Mouse (Mus musculus): ENCODE results near the gene Nr2e3. TPM values are rescaled to one million over a fixed set of nuclear protein-coding genes. Genes with fewer than 3 reads are reported as not detected.

Gene Nr2e3
- 1.2 and 1.4 TPM in 2 replicates for polyA plus RNA-seq (2015; fragmentation: Nextera tagmentation; extraction: Ambion mirVana)

- Histone ChIP-seq H3K27me3 (no peaks in the 10 kb centered on the region), H3K4me3 (replicated peaks) (no peak within 1 kb of the TSS), H3K36me3 (no peaks in the 10 kb centered on the region), H3K4me1 (peaks cover 30% of the 10 kb centered on the region), H3K9me3 (replicated peaks) (no peaks in the 10 kb centered on the region), H3K27ac (replicated peaks) (peak within 1 kb of the TSS; percentile 1; the same call in 1 of the 2 replicates), H3K9ac (no peak within 1 kb of the TSS), H3K4me2 (replicated peaks) (no peak within 1 kb of the TSS)
- ATAC-seq (ENCODE audit: insufficient number of reproducible peaks, low FRiP score, low TSS enrichment, low read depth): no peak
- WGBS: 62% methylated on average over 10 of the region's 10 CpGs
Observed at GRCm38 (mm10) chr9:59960559-59960958, at the start of gene Nr2e3. Gene Nr2e3, minus strand, starts transcription at chr9:59960659.

- Histone ChIP-seq H3K9me3 (replicated peaks) (no peaks in the 10 kb centered on the region), H3K4me3 (replicated peaks) (no peak overlapping the region), H3K4me1 (peaks cover 24% of the 10 kb centered on the region), H3K27ac (replicated peaks) (0 out of 2 replicates have a peak overlapping the region, but pooled peaks have one; percentile 22), H3K36me3 (no peaks in the 10 kb centered on the region), H3K27me3 (no peaks in the 10 kb centered on the region), H3K9ac (no peak overlapping the region), H3K4me2 (replicated peaks) (no peak overlapping the region)
- WGBS: 44% methylated on average over 7 of the region's 7 CpGs
- ATAC-seq (ENCODE audit: insufficient number of reproducible peaks, low FRiP score, low TSS enrichment, low read depth): no peak
Observed at GRCm38 (mm10) chr9:60008936-60009335, 48.5 kb upstream of the Nr2e3 start.

GRCm38 (mm10) chr9:60002323-60002722, 41.9 kb upstream of the Nr2e3 start:
- Histone ChIP-seq H3K4me1 (no peaks in the 10 kb centered on the region), H3K9me3 (replicated peaks) (no peaks in the 10 kb centered on the region), H3K4me2 (replicated peaks) (no peak overlapping the region), H3K36me3 (no peaks in the 10 kb centered on the region), H3K9ac (no peak overlapping the region), H3K27ac (replicated peaks) (no peak overlapping the region), H3K4me3 (replicated peaks) (no peak overlapping the region), H3K27me3 (no peaks in the 10 kb centered on the region)
- no peak for ATAC-seq (ENCODE audit: insufficient number of reproducible peaks, low FRiP score, low TSS enrichment, low read depth)
- 73% methylated on average over 8 of the region's 8 CpGs for WGBS

- no peak overlapping the region for H3K4me2 ChIP-seq (replicated peaks)
- H3K27ac ChIP-seq (replicated peaks): no peak overlapping the region
- no peaks in the 10 kb centered on the region for H3K27me3 ChIP-seq
- H3K9ac ChIP-seq: no peak overlapping the region
- 84% methylated on average over 3 of the region's 3 CpGs for WGBS
- H3K4me1 ChIP-seq: no peaks in the 10 kb centered on the region
- ATAC-seq (ENCODE audit: insufficient number of reproducible peaks, low FRiP score, low TSS enrichment, low read depth): no peak
- H3K4me3 ChIP-seq (replicated peaks): no peak overlapping the region
- H3K9me3 ChIP-seq (replicated peaks): no peaks in the 10 kb centered on the region
- H3K36me3 ChIP-seq: peaks cover 7% of the 10 kb centered on the region; the same call in 1 of the 2 replicates
Observed at GRCm38 (mm10) chr9:60001444-60001843, 41.0 kb upstream of the Nr2e3 start.

GRCm38 (mm10) chr9:59997725-59998124, 37.3 kb upstream of the Nr2e3 start:
- Histone ChIP-seq H3K9ac (no peak overlapping the region), H3K27ac (replicated peaks) (no peak overlapping the region), H3K27me3 (no peaks in the 10 kb centered on the region), H3K9me3 (replicated peaks) (no peaks in the 10 kb centered on the region), H3K4me2 (replicated peaks) (no peak overlapping the region), H3K4me3 (replicated peaks) (no peak overlapping the region), H3K36me3 (peaks cover 12% of the 10 kb centered on the region; the same call in 1 of the 2 replicates), H3K4me1 (no peaks in the 10 kb centered on the region)
- 72% methylated on average over 4 of the region's 4 CpGs for WGBS
- ATAC-seq (ENCODE audit: insufficient number of reproducible peaks, low FRiP score, low TSS enrichment, low read depth): no peak

GRCm38 (mm10) chr9:59991407-59991806, 30.9 kb upstream of the Nr2e3 start:
- Histone ChIP-seq H3K9ac (no peak overlapping the region), H3K4me3 (replicated peaks) (no peak overlapping the region), H3K4me1 (peaks cover 6% of the 10 kb centered on the region; the same call in 1 of the 2 replicates), H3K27me3 (no peaks in the 10 kb centered on the region), H3K9me3 (replicated peaks) (no peaks in the 10 kb centered on the region), H3K27ac (replicated peaks) (peak overlapping the region; percentile 69), H3K36me3 (peaks cover 19% of the 10 kb centered on the region; the same call in 1 of the 2 replicates), H3K4me2 (replicated peaks) (no peak overlapping the region)
- WGBS: 53% methylated on average over 5 of the region's 5 CpGs
- ATAC-seq (ENCODE audit: insufficient number of reproducible peaks, low FRiP score, low TSS enrichment, low read depth): peak; percentile 78; the same call in 1 of the 2 replicates

GRCm38 (mm10) chr9:59989864-59990263, 29.4 kb upstream of the Nr2e3 start:
- 0% methylated on average over 1 of the region's 1 CpGs for WGBS
- Histone ChIP-seq H3K4me2 (replicated peaks) (no peak overlapping the region), H3K27ac (replicated peaks) (no peak overlapping the region), H3K9ac (no peak overlapping the region), H3K27me3 (no peaks in the 10 kb centered on the region), H3K4me1 (peaks cover 6% of the 10 kb centered on the region; the same call in 1 of the 2 replicates), H3K9me3 (replicated peaks) (no peaks in the 10 kb centered on the region), H3K36me3 (peaks cover 14% of the 10 kb centered on the region; the same call in 1 of the 2 replicates), H3K4me3 (replicated peaks) (no peak overlapping the region)
- no peak for ATAC-seq (ENCODE audit: insufficient number of reproducible peaks, low FRiP score, low TSS enrichment, low read depth)

GRCm38 (mm10) chr9:59985900-59986572, 25.6 kb upstream of the Nr2e3 start:
- peak overlapping the region; percentile 67 for H3K27ac ChIP-seq (replicated peaks)
- H3K4me3 ChIP-seq (replicated peaks): no peak overlapping the region
- no peaks in the 10 kb centered on the region for H3K4me1 ChIP-seq
- no peak for ATAC-seq (ENCODE audit: insufficient number of reproducible peaks, low FRiP score, low TSS enrichment, low read depth)
- H3K9ac ChIP-seq: no peak overlapping the region
- no peaks in the 10 kb centered on the region for H3K27me3 ChIP-seq
- H3K4me2 ChIP-seq (replicated peaks): no peak overlapping the region
- WGBS: 57% methylated on average over 3 of the region's 3 CpGs
- H3K9me3 ChIP-seq (replicated peaks): no peaks in the 10 kb centered on the region
- H3K36me3 ChIP-seq: peaks cover 25% of the 10 kb centered on the region

- H3K27me3 ChIP-seq: no peaks in the 10 kb centered on the region
- H3K4me3 ChIP-seq (replicated peaks): no peak overlapping the region
- peaks cover 19% of the 10 kb centered on the region for H3K36me3 ChIP-seq
- no peaks in the 10 kb centered on the region for H3K9me3 ChIP-seq (replicated peaks)
- H3K4me1 ChIP-seq: no peaks in the 10 kb centered on the region
- 50% methylated on average over 2 of the region's 2 CpGs for WGBS
- H3K9ac ChIP-seq: no peak overlapping the region
- no peak overlapping the region for H3K27ac ChIP-seq (replicated peaks)
- ATAC-seq (ENCODE audit: insufficient number of reproducible peaks, low FRiP score, low TSS enrichment, low read depth): no peak
- no peak overlapping the region for H3K4me2 ChIP-seq (replicated peaks)
Observed at GRCm38 (mm10) chr9:59981116-59981515, 20.7 kb upstream of the Nr2e3 start.

- Histone ChIP-seq H3K4me3 (replicated peaks) (no peak overlapping the region), H3K9ac (no peak overlapping the region), H3K9me3 (replicated peaks) (no peaks in the 10 kb centered on the region), H3K4me1 (peaks cover 4% of the 10 kb centered on the region; the same call in 1 of the 2 replicates), H3K27ac (replicated peaks) (no peak overlapping the region), H3K4me2 (replicated peaks) (no peak overlapping the region), H3K36me3 (0 out of 2 replicates have a peak, but pooled peaks cover 9% of the 10 kb centered on the region), H3K27me3 (0 out of 2 replicates have a peak, but pooled peaks cover 5% of the 10 kb centered on the region)
- 60% methylated on average over 4 of the region's 4 CpGs for WGBS
- ATAC-seq (ENCODE audit: insufficient number of reproducible peaks, low FRiP score, low TSS enrichment, low read depth): no peak
Observed at GRCm38 (mm10) chr9:59971263-59971662, 10.8 kb upstream of the Nr2e3 start.

- Histone ChIP-seq H3K9me3 (replicated peaks) (no peaks in the 10 kb centered on the region), H3K4me1 (peaks cover 8% of the 10 kb centered on the region), H3K27me3 (0 out of 2 replicates have a peak, but pooled peaks cover 5% of the 10 kb centered on the region), H3K4me3 (replicated peaks) (no peak overlapping the region), H3K4me2 (replicated peaks) (no peak overlapping the region), H3K27ac (replicated peaks) (no peak overlapping the region), H3K36me3 (0 out of 2 replicates have a peak, but pooled peaks cover 9% of the 10 kb centered on the region), H3K9ac (no peak overlapping the region)
- ATAC-seq (ENCODE audit: insufficient number of reproducible peaks, low FRiP score, low TSS enrichment, low read depth): no peak
- 23% methylated on average over 6 of the region's 6 CpGs for WGBS
Observed at GRCm38 (mm10) chr9:59969383-59969782, 8.9 kb upstream of the Nr2e3 start.
